ENCODE assay signal across 10 mouse cellular contexts in the genomic region with DNA sequence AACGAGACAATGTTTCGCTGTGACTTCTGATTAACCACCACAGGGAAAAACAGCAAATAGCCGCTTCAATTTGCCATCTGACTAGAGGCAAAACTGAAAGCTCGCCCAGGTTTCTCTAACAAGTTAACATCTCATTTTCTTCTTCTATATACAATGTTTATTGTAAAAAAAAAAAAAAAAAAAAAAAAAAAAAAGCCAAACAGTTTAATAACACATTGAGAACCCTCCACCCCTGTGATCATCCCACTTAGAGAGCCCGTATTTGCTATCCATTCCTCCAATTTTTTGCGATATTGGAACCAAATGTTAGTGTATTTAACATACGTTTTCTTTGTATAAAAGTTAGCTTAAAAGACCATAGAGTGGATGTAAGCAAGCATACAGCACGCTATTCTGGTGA. TPM values are rescaled to one million over a fixed set of nuclear protein-coding genes. Genes with fewer than 3 reads are reported as not detected.
DNase-seq lines count a peak whose midpoint lies in the region; ATAC-seq and TF ChIP-seq lines count a peak whose summit lies in the region.
"Had no signal": no experiment of that assay in that cellular context is flagged by ENCODE, and none has a peak within 500 bp of the region (broad histone marks: within the 10 kb centered on the region; RNA-seq: fewer than 3 reads in every experiment).

No protein-coding gene starts in this region.

- no peak for TF ChIP-seq CTCF in small intestine, adult 2 months (IDR thresholded peaks at IDR 0.05; ENCODE audit: extremely low read depth, insufficient read length, insufficient replicate concordance, low read depth, low read length)

- H3K9me3 ChIP-seq in liver, embryonic 13.5 days (replicated peaks) = no peaks in the 10 kb centered on the region
- no peaks in the 10 kb centered on the region for H3K9me3 ChIP-seq in forebrain, embryonic 14.5 days (replicated peaks; ENCODE audit: control insufficient read depth, low read length)
- H3K9me3 ChIP-seq in liver, embryonic 15.5 days (replicated peaks) = no peaks in the 10 kb centered on the region
- H3K9me3 ChIP-seq: intestine, embryonic 15.5 days had no signal

- peaks cover 11% of the 10 kb centered on the region for H3K36me3 ChIP-seq in liver, embryonic 13.5 days
- H3K36me3 ChIP-seq in forebrain, embryonic 14.5 days (ENCODE audit: control insufficient read depth, insufficient read depth, low read length) = peaks cover 31% of the 10 kb centered on the region
- H3K36me3 ChIP-seq in liver, embryonic 15.5 days (replicated peaks) = peaks cover 1% of the 10 kb centered on the region; the same call in 1 of the 2 replicates
- H3K36me3 ChIP-seq in small intestine, adult 2 months (ENCODE audit: control insufficient read depth, insufficient read depth, low read length) = peaks cover 12% of the 10 kb centered on the region
- H3K36me3 ChIP-seq: intestine, embryonic 15.5 days had no signal

- H3K4me3 ChIP-seq in liver, embryonic 13.5 days (replicated peaks) = peak overlapping the region; percentile 84
- peak overlapping the region; percentile 87 for H3K4me3 ChIP-seq in forebrain, embryonic 14.5 days (ENCODE audit: low read depth, low read length)
- no peak overlapping the region for H3K4me3 ChIP-seq in liver, embryonic 15.5 days (replicated peaks)
- no peak overlapping the region for H3K4me3 ChIP-seq in small intestine, adult 2 months (ENCODE audit: low read depth, low read length)

- 85% methylated on average over 8 of the region's 8 CpGs for WGBS in liver, embryonic 13.5 days (ENCODE audit: insufficient replicate concordance)
- WGBS in forebrain, embryonic 14.5 days = 82% methylated on average over 8 of the region's 8 CpGs
- WGBS in liver, embryonic 15.5 days (ENCODE audit: insufficient replicate concordance) = 76% methylated on average over 8 of the region's 8 CpGs
- WGBS in small intestine, adult 2 months = 59% methylated on average over 8 of the region's 8 CpGs

- ATAC-seq in liver, embryonic 13.5 days (ENCODE audit: low read depth) = no peak
- no peak for ATAC-seq in forebrain, embryonic 14.5 days
- ATAC-seq in liver, embryonic 15.5 days (ENCODE audit: insufficient read depth) = no peak
- ATAC-seq: intestine, embryonic 15.5 days had no signal

- no peak for DNase-seq in liver, embryonic 13.5 days
- no peak for DNase-seq in liver
- no peak for DNase-seq in forebrain, embryonic 14.5 days (ENCODE audit: low spot score)
- no peak for DNase-seq in left cerebral cortex, postnatal 10 days (ENCODE audit: extremely low spot score in 1 of 2, low spot score in 2 of 2)
- no peak for DNase-seq in ovary, postnatal 10 days (ENCODE audit: low spot score)
- DNase-seq: adrenal gland, postnatal 10 days; thymus, adult 18-20 months had no signal

- peaks cover 23% of the 10 kb centered on the region for H3K4me1 ChIP-seq in liver, embryonic 13.5 days (replicated peaks)
- H3K4me1 ChIP-seq in forebrain, embryonic 14.5 days (ENCODE audit: control insufficient read depth, insufficient read depth, low read length) = 0 out of 2 replicates have a peak, but pooled peaks cover 7% of the 10 kb centered on the region
- peaks cover 20% of the 10 kb centered on the region for H3K4me1 ChIP-seq in liver, embryonic 15.5 days (replicated peaks)
- H3K4me1 ChIP-seq in small intestine, adult 2 months (ENCODE audit: control insufficient read depth, insufficient read depth, insufficient read length, low read length) = peaks cover 9% of the 10 kb centered on the region; the same call in 1 of the 2 replicates

- peaks cover 22% of the 10 kb centered on the region for H3K27me3 ChIP-seq in liver, embryonic 13.5 days
- no peaks in the 10 kb centered on the region for H3K27me3 ChIP-seq in forebrain, embryonic 14.5 days (replicated peaks; ENCODE audit: control insufficient read depth, insufficient read depth, low read length)
- H3K27me3 ChIP-seq in liver, embryonic 15.5 days = peaks cover 33% of the 10 kb centered on the region
- no peaks in the 10 kb centered on the region for H3K27me3 ChIP-seq in small intestine, adult 2 months (ENCODE audit: control insufficient read depth, insufficient read depth, low read length)

- no peak for TF ChIP-seq POLR2A in small intestine, adult 2 months (IDR thresholded peaks at IDR 0.05; ENCODE audit: low read depth, low read length)

- H3K27ac ChIP-seq in liver, embryonic 13.5 days = no peak overlapping the region
- H3K27ac ChIP-seq in forebrain, embryonic 14.5 days (ENCODE audit: low read depth, low read length) = no peak overlapping the region
- no peak overlapping the region for H3K27ac ChIP-seq in liver, embryonic 15.5 days (replicated peaks)
- H3K27ac ChIP-seq in small intestine, adult 2 months (ENCODE audit: insufficient read depth, low read depth, low read length) = 0 out of 2 replicates have a peak overlapping the region, but pooled peaks have one; percentile 12
- H3K27ac ChIP-seq: intestine, embryonic 15.5 days had no signal

- no peak overlapping the region for H3K9ac ChIP-seq in liver, embryonic 13.5 days
- H3K9ac ChIP-seq in forebrain, embryonic 14.5 days (ENCODE audit: low read length) = peak overlapping the region; percentile 95
- no peak overlapping the region for H3K9ac ChIP-seq in liver, embryonic 15.5 days

- intact Hi-C loops in left cerebral cortex, postnatal 10 days (cut with DNase I) = loop anchor here (5.0 kb wide), 1 partner anchor 80 kb away; a partner anchor contains a TSS

- peak overlapping the region; percentile 95 for H3K4me2 ChIP-seq in liver, embryonic 13.5 days
- H3K4me2 ChIP-seq in forebrain, embryonic 14.5 days (ENCODE audit: low read length) = peak overlapping the region; percentile 83
- H3K4me2 ChIP-seq in liver, embryonic 15.5 days = peak overlapping the region; percentile 98

RNA-seq across cellular contexts. Expression of a gene that starts 2.0 kb away (rescaled TPM):
- 17.8 and 19.6 TPM in 2 replicates for polyA plus RNA-seq in liver, embryonic 13.5 days (2015; fragmentation: Nextera tagmentation; extraction: Ambion mirVana)
- polyA plus RNA-seq in forebrain, embryonic 14.5 days (2014; fragmentation: Nextera tagmentation; extraction: Ambion mirVana) = 99.4 and 112 TPM in 2 replicates
- polyA plus RNA-seq in liver, embryonic 15.5 days (2015; fragmentation: Nextera tagmentation; extraction: Ambion mirVana) = 14.4 and 15.7 TPM in 2 replicates
- 77.4 and 175 TPM in 2 replicates for polyA plus RNA-seq in small intestine, adult 2 months (2012; rRNA removed)
- 10 to 100 TPM; 38.0 to 42.0 TPM for total RNA-seq in left cerebral cortex, postnatal 10 days (2021)

RNA-seq across cellular contexts. Expression of a gene that starts 13.9 kb away (rescaled TPM):
- polyA plus RNA-seq in liver, embryonic 13.5 days (2015; fragmentation: Nextera tagmentation; extraction: Ambion mirVana) = 1,519 and 1,558 TPM in 2 replicates
- 5,294 and 5,616 TPM in 2 replicates for polyA plus RNA-seq in forebrain, embryonic 14.5 days (2014; fragmentation: Nextera tagmentation; extraction: Ambion mirVana)
- polyA plus RNA-seq in liver, embryonic 15.5 days (2015; fragmentation: Nextera tagmentation; extraction: Ambion mirVana) = 1,540 and 1,587 TPM in 2 replicates
- polyA plus RNA-seq in small intestine, adult 2 months (2012; rRNA removed) = 827 and 2,308 TPM in 2 replicates
- 1,000 to 10,000 TPM; 1,760 to 1,780 TPM for total RNA-seq in left cerebral cortex, postnatal 10 days (2021)

RNA-seq across cellular contexts. Expression of a gene that starts 37.2 kb away (rescaled TPM):
- 6.6 and 7.2 TPM in 2 replicates for polyA plus RNA-seq in liver, embryonic 13.5 days (2015; fragmentation: Nextera tagmentation; extraction: Ambion mirVana)
- 13.2 and 17.0 TPM in 2 replicates for polyA plus RNA-seq in forebrain, embryonic 14.5 days (2014; fragmentation: Nextera tagmentation; extraction: Ambion mirVana)
- 5.5 and 6.3 TPM in 2 replicates for polyA plus RNA-seq in liver, embryonic 15.5 days (2015; fragmentation: Nextera tagmentation; extraction: Ambion mirVana)
- 4.0 and 4.7 TPM in 2 replicates for polyA plus RNA-seq in small intestine, adult 2 months (2012; rRNA removed)
- total RNA-seq in left cerebral cortex, postnatal 10 days (2021) = 10 to 100 TPM; 27.8 to 30.0 TPM

Comparison
In these comparisons a context has a peak if more than half of its experiments do, and no peak if none do; other contexts are left out.
1. H3K4me3 ChIP-seq: peak in liver, embryonic 13.5 days (single experiment) and forebrain, embryonic 14.5 days (single experiment); none in liver, embryonic 15.5 days (single experiment) and small intestine, adult 2 months (single experiment).
2. Peak in every context shown above with its lines, with median percentiles within 50 percentile points of each other: H3K4me2 ChIP-seq.